Mouse (Mus musculus): ENCODE measurements at regions not wholly inside any gene's neighbourhood (a gene's known extent, or its start where the extent isn't known, plus 50 kb on each side); places are given as distances from the start of the nearest gene placed in this dataset.

DNA sequence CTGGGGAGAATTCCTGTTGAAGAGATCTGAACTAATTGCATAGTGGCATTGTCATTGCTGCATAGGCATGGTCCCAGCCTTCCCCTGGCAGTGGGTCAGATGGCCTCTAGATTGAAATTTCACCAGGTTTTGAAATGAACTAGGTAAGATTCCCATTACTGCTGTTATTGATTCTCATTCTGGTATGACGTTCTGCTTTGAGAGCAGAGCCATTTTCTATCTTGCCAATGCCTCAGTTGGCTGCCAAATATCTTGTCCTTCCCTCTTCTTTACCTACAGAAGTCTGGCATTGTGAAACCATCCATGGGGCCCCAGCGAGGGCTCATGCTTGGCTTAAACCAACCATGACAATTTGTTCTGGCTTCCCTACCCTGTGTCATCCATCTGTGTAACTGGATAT is 232.5 kb downstream of the Gm10260 start:
- H3K4me2 ChIP-seq (replicated peaks; ENCODE audit: low read depth, low read length), result no peak overlapping the region
- no peak overlapping the region for H3K9ac ChIP-seq (replicated peaks; ENCODE audit: low read depth, low read length)
- no peak overlapping the region for H3K27ac ChIP-seq (ENCODE audit: low read length)
- H3K4me1 ChIP-seq (ENCODE audit: control insufficient read depth, insufficient read depth, low read length), result peaks cover 10% of the 10 kb centered on the region; the same call in 1 of the 2 replicates
- no peak overlapping the region for H3K4me3 ChIP-seq (ENCODE audit: low read depth, low read length)
- ATAC-seq (ENCODE audit: insufficient number of reproducible peaks, insufficient read depth, low FRiP score, low read depth), result no peak
- H3K9me3 ChIP-seq (ENCODE audit: control insufficient read depth, low read depth, low read length), result no peaks in the 10 kb centered on the region
- no peaks in the 10 kb centered on the region for H3K27me3 ChIP-seq (ENCODE audit: control insufficient read depth, insufficient read depth, low read length)
- no peaks in the 10 kb centered on the region for H3K36me3 ChIP-seq (ENCODE audit: control insufficient read depth, insufficient read depth, low read length)
- WGBS, result 89% methylated on average over 2 of the region's 2 CpGs

DNA sequence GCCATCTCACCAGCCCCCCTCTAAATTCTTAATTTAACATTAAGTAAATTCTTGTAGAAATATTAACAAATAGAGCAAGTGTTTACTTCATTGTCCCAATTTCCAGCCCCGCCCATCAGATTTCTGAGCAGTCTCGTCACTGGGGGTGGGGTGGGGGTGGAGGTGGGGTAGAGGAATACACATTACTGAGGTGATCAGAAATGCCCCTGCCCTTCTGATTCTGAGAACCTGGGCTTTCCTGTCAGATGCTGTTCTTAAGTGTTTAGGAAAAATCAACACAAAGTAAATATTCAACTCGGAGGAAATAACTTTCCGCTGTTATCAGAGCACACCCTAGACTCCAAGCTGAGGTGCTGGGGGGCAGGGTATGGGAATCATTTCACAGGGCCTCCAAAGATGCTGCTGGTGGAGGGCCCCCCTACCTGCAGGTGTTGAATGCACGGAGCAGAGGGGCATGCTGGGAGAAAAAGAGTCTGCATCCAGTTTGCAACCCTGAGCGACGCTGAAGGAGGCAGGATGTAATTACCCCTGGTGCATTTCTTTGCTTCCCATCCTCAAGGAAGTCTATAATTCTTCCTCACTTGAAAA is 235.5 kb downstream of the Gm10260 start:
- no peak overlapping the region for H3K9ac ChIP-seq (replicated peaks; ENCODE audit: low read depth, low read length)
- no peak overlapping the region for H3K4me3 ChIP-seq (ENCODE audit: low read depth, low read length)
- no peaks in the 10 kb centered on the region for H3K36me3 ChIP-seq (ENCODE audit: control insufficient read depth, insufficient read depth, low read length)
- H3K9me3 ChIP-seq (ENCODE audit: control insufficient read depth, low read depth, low read length), result no peaks in the 10 kb centered on the region
- no peaks in the 10 kb centered on the region for H3K27me3 ChIP-seq (ENCODE audit: control insufficient read depth, insufficient read depth, low read length)
- peak; percentile 78 for ATAC-seq (ENCODE audit: insufficient number of reproducible peaks, insufficient read depth, low FRiP score, low read depth)
- peak overlapping the region; percentile 49; the same call in 1 of the 2 replicates for H3K27ac ChIP-seq (ENCODE audit: low read length)
- WGBS, result 41% methylated on average over 7 of the region's 7 CpGs
- H3K4me1 ChIP-seq (ENCODE audit: control insufficient read depth, insufficient read depth, low read length), result peaks cover 10% of the 10 kb centered on the region; the same call in 1 of the 2 replicates
- no peak overlapping the region for H3K4me2 ChIP-seq (replicated peaks; ENCODE audit: low read depth, low read length)

DNA sequence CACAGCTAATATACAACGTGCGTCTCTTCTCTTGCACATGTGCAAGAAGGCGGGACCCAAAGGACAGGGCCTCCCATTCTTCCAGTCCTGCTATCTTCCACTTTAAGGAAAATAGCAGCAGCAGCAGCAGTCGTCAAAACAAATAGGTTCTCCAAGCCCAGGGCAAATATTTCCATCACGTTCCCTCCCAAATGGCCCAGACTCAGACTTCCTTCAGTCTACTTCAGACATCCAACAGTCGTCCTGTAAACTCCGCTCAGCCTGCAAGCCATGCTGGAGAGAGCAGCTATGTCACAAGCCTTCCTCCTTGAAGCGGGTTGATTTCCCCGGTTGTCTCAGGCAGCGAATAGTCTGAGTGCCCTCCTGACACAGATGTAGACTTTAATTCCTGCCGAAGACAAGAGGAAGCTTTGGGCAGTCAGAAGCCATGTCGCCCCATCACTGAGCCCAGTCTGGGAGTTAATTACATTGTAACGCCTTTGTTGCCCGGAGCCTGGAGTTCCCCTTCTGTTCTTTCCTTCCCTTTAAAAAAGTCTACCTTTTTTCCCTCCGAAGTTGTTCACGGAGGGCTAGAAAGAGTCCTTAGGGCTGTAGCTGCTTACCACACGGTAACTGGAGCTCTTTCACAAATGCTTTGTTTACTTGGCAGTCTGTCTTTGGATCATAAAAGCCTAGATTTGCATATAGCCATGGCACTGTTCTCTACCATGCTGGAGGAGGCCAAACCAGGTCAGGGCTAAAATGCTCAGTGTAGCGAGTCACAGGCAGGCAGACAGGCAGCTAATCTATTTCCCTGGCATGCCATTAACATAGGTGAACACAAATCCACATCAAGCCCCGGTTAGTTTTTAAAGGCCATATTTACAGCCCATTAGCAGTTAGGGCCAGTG is 236.7 kb downstream of the Gm10260 start:
- H3K27ac ChIP-seq (ENCODE audit: low read length), result peak overlapping the region; percentile 17; the same call in 1 of the 2 replicates
- no peak for ATAC-seq (ENCODE audit: insufficient number of reproducible peaks, insufficient read depth, low FRiP score, low read depth)
- H3K9ac ChIP-seq (replicated peaks; ENCODE audit: low read depth, low read length), result no peak overlapping the region
- H3K9me3 ChIP-seq (ENCODE audit: control insufficient read depth, low read depth, low read length), result no peaks in the 10 kb centered on the region
- no peaks in the 10 kb centered on the region for H3K27me3 ChIP-seq (ENCODE audit: control insufficient read depth, insufficient read depth, low read length)
- 37% methylated on average over 19 of the region's 19 CpGs for WGBS
- H3K4me2 ChIP-seq (replicated peaks; ENCODE audit: low read depth, low read length), result no peak overlapping the region
- H3K4me1 ChIP-seq (ENCODE audit: control insufficient read depth, insufficient read depth, low read length), result peaks cover 10% of the 10 kb centered on the region; the same call in 1 of the 2 replicates
- no peak overlapping the region for H3K4me3 ChIP-seq (ENCODE audit: low read depth, low read length)
- H3K36me3 ChIP-seq (ENCODE audit: control insufficient read depth, insufficient read depth, low read length), result no peaks in the 10 kb centered on the region

DNA sequence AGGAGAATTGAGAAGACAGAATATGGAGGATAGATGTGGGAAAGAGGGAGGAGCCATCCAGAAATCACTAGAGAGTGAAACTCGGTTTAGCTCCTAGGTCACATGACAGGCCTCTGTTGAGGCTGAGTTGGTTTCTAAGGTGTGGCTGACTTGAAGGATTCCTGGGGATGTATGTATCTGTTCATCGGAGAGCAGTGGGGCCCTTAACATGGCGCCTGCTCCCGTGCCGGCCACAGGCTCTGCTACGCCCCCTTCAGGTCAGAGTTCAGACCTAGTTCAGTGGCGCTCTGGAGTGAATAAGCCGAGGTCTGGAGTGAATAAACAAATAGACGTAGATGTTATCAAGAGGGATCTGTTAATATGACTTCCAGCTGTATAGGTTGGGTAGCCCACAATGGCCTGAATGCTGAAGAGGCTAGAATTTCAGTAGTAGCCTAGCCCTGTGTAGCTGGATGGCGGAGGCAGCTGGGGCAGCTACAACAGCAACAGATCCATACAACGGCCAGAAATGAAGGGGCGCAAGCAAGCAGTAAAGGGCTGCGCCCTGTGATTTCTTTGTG is 239.4 kb downstream of the Gm10260 start:
- 57% methylated on average over 13 of the region's 13 CpGs for WGBS
- no peaks in the 10 kb centered on the region for H3K27me3 ChIP-seq (ENCODE audit: control insufficient read depth, insufficient read depth, low read length)
- no peaks in the 10 kb centered on the region for H3K9me3 ChIP-seq (ENCODE audit: control insufficient read depth, low read depth, low read length)
- H3K4me1 ChIP-seq (ENCODE audit: control insufficient read depth, insufficient read depth, low read length), result peaks cover 10% of the 10 kb centered on the region; the same call in 1 of the 2 replicates
- no peak overlapping the region for H3K4me2 ChIP-seq (replicated peaks; ENCODE audit: low read depth, low read length)
- no peak overlapping the region for H3K4me3 ChIP-seq (ENCODE audit: low read depth, low read length)
- no peak; the same call in 1 of the 2 replicates for ATAC-seq (ENCODE audit: insufficient number of reproducible peaks, insufficient read depth, low FRiP score, low read depth)
- no peak overlapping the region for H3K9ac ChIP-seq (replicated peaks; ENCODE audit: low read depth, low read length)
- H3K36me3 ChIP-seq (ENCODE audit: control insufficient read depth, insufficient read depth, low read length), result no peaks in the 10 kb centered on the region
- H3K27ac ChIP-seq (ENCODE audit: low read length), result no peak overlapping the region

DNA sequence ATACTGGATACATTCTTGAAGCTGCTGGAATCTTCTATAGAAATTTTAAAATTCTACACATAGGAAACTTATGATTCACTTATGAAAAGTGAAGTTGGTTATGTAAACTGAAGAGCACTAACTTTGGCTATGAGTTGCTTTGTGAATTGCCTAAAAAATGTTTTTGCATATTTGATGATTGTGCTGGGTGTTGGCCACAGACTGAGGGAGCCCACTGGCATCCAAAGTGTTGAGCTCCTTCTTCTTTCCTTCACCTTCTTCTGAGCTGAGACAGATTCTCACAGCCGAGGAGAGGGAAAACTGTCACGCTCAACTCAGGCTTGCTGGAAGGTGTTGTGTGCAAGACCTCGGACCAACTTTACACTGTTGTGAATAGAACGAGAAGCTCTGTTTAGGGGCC is 243.7 kb downstream of the Gm10260 start:
- H3K9ac ChIP-seq (replicated peaks; ENCODE audit: low read depth, low read length), result no peak overlapping the region
- 96% methylated on average over 4 of the region's 4 CpGs for WGBS
- no peaks in the 10 kb centered on the region for H3K27me3 ChIP-seq (ENCODE audit: control insufficient read depth, insufficient read depth, low read length)
- H3K36me3 ChIP-seq (ENCODE audit: control insufficient read depth, insufficient read depth, low read length), result no peaks in the 10 kb centered on the region
- no peak overlapping the region for H3K4me3 ChIP-seq (ENCODE audit: low read depth, low read length)
- no peak overlapping the region for H3K27ac ChIP-seq (ENCODE audit: low read length)
- ATAC-seq (ENCODE audit: insufficient number of reproducible peaks, insufficient read depth, low FRiP score, low read depth), result no peak
- H3K9me3 ChIP-seq (ENCODE audit: control insufficient read depth, low read depth, low read length), result no peaks in the 10 kb centered on the region
- peaks cover 4% of the 10 kb centered on the region; the same call in 1 of the 2 replicates for H3K4me1 ChIP-seq (ENCODE audit: control insufficient read depth, insufficient read depth, low read length)
- no peak overlapping the region for H3K4me2 ChIP-seq (replicated peaks; ENCODE audit: low read depth, low read length)

DNA sequence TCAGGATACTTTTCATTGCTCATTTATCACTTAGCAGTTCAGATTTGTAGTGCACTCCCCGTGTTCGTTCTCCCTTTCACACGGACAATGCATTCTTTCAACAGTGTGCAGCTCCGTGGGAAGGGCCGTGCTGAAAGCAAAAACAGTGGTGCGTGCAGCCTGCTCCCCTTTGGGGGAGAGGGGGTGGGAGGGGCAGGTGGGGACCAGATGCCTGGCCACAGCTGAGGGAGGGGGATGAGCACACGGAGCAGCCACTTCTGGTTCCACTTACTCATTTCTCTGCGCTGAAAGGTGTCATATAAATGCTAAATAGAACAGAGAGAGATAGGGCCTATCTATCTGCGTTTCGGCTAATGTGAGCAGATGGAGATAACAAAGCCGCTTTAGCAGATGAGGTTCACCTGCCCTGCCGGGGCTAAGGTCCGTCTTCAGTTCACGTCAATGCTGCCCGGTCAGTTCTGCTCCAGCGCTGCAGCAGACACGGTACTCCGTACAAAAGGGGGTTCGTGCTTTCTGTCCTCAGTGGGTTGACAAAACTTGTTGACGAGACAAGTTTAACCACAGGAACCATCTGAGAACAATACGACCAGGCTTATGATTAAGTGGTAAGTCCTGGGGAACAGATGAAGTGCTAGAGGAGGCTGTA is 245.9 kb downstream of the Gm10260 start:
- peaks cover 16% of the 10 kb centered on the region; the same call in 1 of the 2 replicates for H3K4me1 ChIP-seq (ENCODE audit: control insufficient read depth, insufficient read depth, low read length)
- no peak overlapping the region for H3K27ac ChIP-seq (ENCODE audit: low read length)
- no peaks in the 10 kb centered on the region for H3K9me3 ChIP-seq (ENCODE audit: control insufficient read depth, low read depth, low read length)
- no peaks in the 10 kb centered on the region for H3K36me3 ChIP-seq (ENCODE audit: control insufficient read depth, insufficient read depth, low read length)
- no peak; the same call in 1 of the 2 replicates for ATAC-seq (ENCODE audit: insufficient number of reproducible peaks, insufficient read depth, low FRiP score, low read depth)
- no peak overlapping the region for H3K9ac ChIP-seq (replicated peaks; ENCODE audit: low read depth, low read length)
- WGBS, result 33% methylated on average over 21 of the region's 21 CpGs
- H3K4me3 ChIP-seq (ENCODE audit: low read depth, low read length), result no peak overlapping the region
- H3K4me2 ChIP-seq (replicated peaks; ENCODE audit: low read depth, low read length), result peak overlapping the region; percentile 18; the same call in 1 of the 2 replicates
- no peaks in the 10 kb centered on the region for H3K27me3 ChIP-seq (ENCODE audit: control insufficient read depth, insufficient read depth, low read length)

DNA sequence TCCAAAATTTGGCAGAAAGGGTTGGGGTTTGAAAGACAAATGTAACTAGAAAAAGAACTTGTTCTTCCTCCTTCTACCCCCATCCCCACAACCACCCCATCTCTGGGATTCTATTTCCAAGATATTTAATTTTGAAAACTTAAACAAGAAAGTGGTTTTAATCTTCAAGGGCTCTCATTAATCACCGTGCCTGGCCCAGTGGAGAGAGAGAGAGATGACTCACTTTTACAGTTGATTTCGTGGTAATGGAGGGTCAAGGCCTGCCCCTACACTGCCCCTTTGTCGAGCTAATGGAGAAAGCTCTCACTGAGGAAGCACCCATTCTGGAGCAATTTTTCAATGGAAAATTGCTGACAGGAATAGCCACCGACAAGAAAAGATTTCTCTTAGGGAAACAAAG is 247.9 kb downstream of the Gm10260 start:
- no peaks in the 10 kb centered on the region for H3K9me3 ChIP-seq (ENCODE audit: control insufficient read depth, low read depth, low read length)
- 26% methylated on average over 4 of the region's 4 CpGs for WGBS
- H3K27me3 ChIP-seq (ENCODE audit: control insufficient read depth, insufficient read depth, low read length), result no peaks in the 10 kb centered on the region
- ATAC-seq (ENCODE audit: insufficient number of reproducible peaks, insufficient read depth, low FRiP score, low read depth), result no peak
- no peaks in the 10 kb centered on the region for H3K36me3 ChIP-seq (ENCODE audit: control insufficient read depth, insufficient read depth, low read length)
- no peak overlapping the region for H3K9ac ChIP-seq (replicated peaks; ENCODE audit: low read depth, low read length)
- H3K4me1 ChIP-seq (ENCODE audit: control insufficient read depth, insufficient read depth, low read length), result peaks cover 16% of the 10 kb centered on the region; the same call in 1 of the 2 replicates
- H3K27ac ChIP-seq (ENCODE audit: low read length), result no peak overlapping the region
- no peak overlapping the region for H3K4me3 ChIP-seq (ENCODE audit: low read depth, low read length)
- H3K4me2 ChIP-seq (replicated peaks; ENCODE audit: low read depth, low read length), result no peak overlapping the region
